Mouse (Mus musculus): ENCODE measurements around the gene Arhgef10l. TPM values are rescaled to one million over a fixed set of nuclear protein-coding genes. Genes with fewer than 3 reads are reported as not detected.
A peak's percentile ranks its signal among the peaks of the same experiment; 100 is the strongest.

Arhgef10l gene
- polyA plus RNA-seq, 1 experiment = 30.0 TPM

DNA sequence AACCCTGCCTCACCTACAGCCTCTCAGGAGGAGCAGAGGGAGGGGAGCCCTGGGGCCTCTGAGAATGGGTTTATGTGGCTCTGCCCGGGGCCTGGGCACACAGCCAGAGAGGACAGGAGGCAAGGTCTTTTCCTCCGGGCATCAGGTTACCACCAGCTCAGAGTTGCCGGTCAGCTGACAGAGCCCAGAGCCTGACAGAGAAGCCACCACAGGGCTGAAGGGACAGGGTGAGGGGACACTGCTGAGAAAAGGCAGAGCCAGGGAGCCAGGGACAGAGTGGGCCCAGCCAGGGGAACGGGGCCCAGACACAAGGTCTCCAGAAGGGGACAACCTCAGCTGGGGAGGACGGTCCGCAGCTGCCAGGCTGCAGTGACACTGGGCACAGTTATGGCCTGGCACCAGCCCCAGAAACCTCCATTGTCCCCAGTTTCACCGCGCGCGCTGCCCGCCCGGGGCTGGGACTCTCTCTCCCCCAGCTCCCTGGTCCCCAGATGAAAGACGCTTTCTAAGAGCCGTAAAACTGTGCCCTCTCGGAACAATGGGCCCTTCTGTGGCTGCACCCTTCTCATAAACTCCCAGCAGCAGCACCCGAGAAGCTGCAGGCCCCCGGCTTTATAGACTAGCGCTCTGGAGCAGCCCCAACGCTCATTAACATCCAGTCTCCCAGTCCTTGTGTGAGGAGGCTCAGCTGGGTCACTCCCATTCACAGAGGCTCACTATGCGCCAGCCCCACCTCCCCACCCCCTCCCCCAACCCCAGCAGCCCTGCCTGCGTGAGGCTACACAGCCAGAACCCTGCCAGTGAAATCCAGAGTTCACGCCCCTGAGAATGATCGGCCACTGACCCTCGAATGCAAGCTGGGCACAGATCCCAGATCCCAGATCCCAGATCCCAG, 7.9 kb downstream of the Arhgef10l start:
- DNase-seq (ENCODE audit: low spot score) = peak; percentile 60

DNA sequence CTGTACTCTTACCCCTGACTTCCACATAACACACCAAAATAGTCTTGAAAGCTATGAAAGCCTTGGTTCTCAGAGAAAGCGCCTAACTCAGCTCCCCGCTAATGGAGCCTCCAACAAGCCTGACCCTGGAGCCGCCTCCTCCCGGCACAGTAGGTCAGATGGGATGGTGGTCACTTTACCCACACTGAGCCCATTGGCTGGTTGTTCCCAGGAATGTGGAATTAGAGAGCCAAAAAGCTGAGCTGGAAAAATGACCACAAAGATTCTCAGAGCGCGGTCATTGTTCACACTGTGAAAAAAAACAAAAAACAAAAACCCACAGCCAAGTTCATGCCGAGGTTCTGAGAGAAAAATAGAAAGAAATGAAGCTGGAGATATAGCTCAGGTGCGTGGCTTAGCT, 9.3 kb downstream of the Arhgef10l start:
- no peak for DNase-seq (ENCODE audit: low spot score)

DNA sequence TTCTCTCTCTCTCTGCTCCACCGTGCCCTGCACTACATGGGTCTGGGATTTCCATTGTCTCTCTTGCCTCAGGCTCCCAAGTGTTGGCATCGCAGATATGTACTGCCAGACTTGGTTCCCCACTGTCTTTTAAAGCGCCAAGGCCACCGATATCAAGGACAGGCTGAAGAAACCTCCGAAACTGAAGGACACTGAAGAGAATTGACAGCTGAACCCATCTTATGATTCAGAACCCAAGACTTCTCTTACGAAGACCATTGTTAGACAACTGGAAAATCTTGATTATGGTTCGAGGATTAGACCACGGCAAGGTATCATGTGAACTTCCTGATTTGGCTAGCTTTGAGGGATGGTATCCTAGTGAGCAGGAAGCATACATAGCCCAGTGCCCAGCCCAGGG, 11.0 kb downstream of the Arhgef10l start:
- no peak for DNase-seq (ENCODE audit: low spot score)

DNA sequence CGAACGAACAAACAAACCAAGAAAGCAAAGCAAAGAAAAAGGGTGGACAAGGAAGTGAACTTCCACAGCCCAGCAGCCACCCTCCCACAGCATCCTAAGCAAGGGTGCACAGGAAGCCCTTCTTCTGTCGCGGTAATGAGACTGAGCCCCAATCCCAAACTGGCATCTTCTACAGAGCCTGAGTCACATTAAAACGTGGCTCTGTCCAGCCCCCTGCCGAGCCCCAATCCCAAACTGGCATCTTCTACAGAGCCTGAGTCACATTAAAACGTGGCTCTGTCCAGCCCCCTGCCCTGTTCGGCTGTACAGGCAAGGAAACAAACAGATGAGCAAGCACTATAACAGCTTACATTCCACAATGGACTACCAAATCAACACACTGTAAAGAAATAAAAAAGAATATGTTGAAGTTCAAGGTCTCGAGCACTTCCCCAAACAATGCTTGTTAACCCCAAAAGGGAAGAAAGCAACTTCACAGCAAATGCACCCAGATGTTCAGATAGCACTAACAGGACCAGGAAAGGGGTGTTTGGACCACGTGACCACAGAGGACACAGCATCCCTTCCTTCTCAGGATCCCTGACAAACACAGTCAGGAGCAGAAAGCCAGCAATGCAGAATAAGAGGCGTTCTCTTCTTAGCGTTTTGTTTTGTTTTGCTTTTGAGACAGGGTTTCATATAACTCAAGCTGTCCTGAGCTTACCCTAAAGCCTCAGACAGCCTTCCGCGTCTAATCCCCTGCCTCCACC, 11.8 kb downstream of the Arhgef10l start:
- no peak for DNase-seq (ENCODE audit: low spot score)

DNA sequence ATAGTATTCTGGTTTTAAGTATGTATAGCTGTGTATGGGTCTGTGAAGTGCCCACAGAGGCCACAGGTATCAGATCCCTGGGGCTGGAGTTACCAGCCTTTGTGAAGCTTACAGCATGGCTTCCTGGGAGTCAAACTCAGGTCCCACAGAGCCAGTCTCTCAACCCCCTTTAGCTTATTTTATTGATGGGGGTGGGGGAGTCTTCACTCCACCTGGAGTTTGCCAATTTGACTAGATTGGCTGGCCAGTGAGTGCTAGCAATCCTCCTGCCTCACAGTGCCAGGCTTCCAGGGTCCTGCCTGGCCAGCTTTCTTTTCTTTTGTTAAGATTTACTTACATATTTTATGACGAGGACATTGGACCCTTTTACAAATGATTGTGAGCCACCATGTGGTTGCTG, 16.1 kb downstream of the Arhgef10l start:
- DNase-seq (ENCODE audit: low spot score) = no peak

DNA sequence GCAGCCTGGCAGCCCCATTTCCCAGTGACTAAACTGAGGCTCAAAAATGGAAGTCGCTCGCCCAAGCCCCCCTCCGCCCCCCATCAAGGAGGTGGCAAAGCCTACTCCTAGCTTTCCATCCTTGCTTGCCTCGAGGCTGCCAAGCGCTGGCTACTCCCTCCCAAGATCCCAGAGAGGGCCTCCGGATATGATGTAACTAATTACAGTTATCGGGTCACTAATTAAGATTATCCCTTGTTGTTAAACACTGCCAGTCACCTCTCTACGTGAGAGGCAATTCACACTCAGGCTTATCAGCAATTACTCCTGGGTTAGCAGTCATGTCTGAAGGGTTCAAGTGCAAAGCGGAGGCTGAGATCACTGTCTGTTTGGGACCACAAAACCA, 16.6 kb downstream of the Arhgef10l start:
- no peak for DNase-seq (ENCODE audit: low spot score)

- DNase-seq (ENCODE audit: low spot score) = no peak
These were observed 17.2 kb downstream of the Arhgef10l start for GRCm38 (mm10) chr4:140648443-140649206.

- DNase-seq (ENCODE audit: low spot score) = no peak
These were observed 17.9 kb downstream of the Arhgef10l start for GRCm38 (mm10) chr4:140647711-140648421.

DNA sequence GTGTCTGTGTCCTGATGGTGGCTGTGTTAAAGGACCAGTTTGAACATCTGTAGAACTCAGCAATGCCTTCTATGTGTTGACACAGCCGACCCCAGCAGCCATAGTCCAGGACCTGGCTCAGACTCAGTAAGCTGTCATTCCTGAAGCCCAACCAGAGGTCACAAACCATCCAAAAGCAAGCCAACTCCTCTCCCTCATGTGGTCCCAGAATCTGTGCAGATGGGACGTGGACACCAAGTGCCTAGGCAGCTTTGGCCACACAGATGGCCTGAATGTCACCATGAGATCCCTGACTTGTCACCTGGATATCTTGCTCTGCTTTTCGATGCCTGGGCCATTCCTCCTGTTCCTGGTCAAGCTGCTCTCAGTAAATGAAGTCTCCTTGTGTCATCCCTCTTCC, 20.2 kb downstream of the Arhgef10l start:
- no peak for DNase-seq (ENCODE audit: low spot score)

- DNase-seq (ENCODE audit: low spot score) = no peak
These were observed 21.1 kb downstream of the Arhgef10l start for GRCm38 (mm10) chr4:140644701-140645100.

GRCm38 (mm10) chr4:140644276-140644675, 21.5 kb downstream of the Arhgef10l start:
- no peak for DNase-seq (ENCODE audit: low spot score)

GRCm38 (mm10) chr4:140642378-140642777, 23.4 kb downstream of the Arhgef10l start:
- DNase-seq (ENCODE audit: low spot score) = no peak

- no peak for DNase-seq (ENCODE audit: low spot score)
These were observed 24.3 kb downstream of the Arhgef10l start for GRCm38 (mm10) chr4:140641414-140641918.

- DNase-seq (ENCODE audit: low spot score) = no peak
These were observed 25.1 kb downstream of the Arhgef10l start for GRCm38 (mm10) chr4:140640668-140641067.

GRCm38 (mm10) chr4:140640242-140640523, 25.6 kb downstream of the Arhgef10l start:
- no peak for DNase-seq (ENCODE audit: low spot score)

GRCm38 (mm10) chr4:140639431-140640241, 26.2 kb downstream of the Arhgef10l start:
- DNase-seq (ENCODE audit: low spot score) = no peak

GRCm38 (mm10) chr4:140638591-140638990, 27.2 kb downstream of the Arhgef10l start:
- no peak for DNase-seq (ENCODE audit: low spot score)

- no peak for DNase-seq (ENCODE audit: low spot score)
These were observed 28.5 kb downstream of the Arhgef10l start for GRCm38 (mm10) chr4:140637269-140637668.

- DNase-seq (ENCODE audit: low spot score) = no peak
These were observed 29.4 kb downstream of the Arhgef10l start for GRCm38 (mm10) chr4:140636312-140636996.

DNA sequence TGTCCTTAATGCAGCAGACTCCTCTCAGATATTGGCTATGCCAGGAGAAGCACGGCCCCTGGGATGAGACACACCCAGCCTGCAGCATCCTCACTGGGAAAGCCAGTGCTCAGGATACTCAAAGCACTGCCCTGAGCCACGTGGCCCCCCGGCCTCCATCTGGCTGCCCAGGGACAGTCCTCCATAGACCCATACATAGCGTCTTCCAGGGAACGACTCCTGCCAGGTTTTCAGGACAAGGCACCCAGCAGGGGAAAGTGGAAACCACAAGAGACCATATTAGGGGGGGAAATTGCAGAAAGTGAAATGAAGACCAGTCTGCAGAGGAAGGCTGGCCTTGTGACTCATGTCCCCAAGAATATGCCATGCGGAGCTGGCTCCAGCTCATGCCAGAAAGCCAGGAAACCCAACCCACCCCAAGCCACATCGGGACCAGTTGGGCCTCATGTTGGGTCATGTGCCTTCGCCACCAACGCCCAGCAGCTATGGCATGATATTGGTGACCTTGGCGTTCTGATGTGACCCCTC, 30.9 kb downstream of the Arhgef10l start:
- no peak for DNase-seq (ENCODE audit: low spot score)

All from urinary bladder, adult 2 months (tissue).